Mouse (Mus musculus): Measurements from ENCODE around the gene Bri3.
"Not testable (repeated sequence)": the region's sequence is repeated elsewhere in the genome, so short reads cannot be mapped to it uniquely, and the experiment has no call there.

Gene Bri3

GRCm38 (mm10) chr5:144352250-144353047 is 108.2 kb downstream of the Bri3 start:
- no peak for DNase-seq (ENCODE audit: extremely low read depth, insufficient read length, low spot score)

GRCm38 (mm10) chr5:144356776-144357455 is 112.7 kb downstream of the Bri3 start:
- no peak for DNase-seq (ENCODE audit: extremely low read depth, insufficient read length, low spot score)

GRCm38 (mm10) chr5:144357551-144357880 is 113.3 kb downstream of the Bri3 start:
- no peak for DNase-seq (ENCODE audit: extremely low read depth, insufficient read length, low spot score)

- DNase-seq (ENCODE audit: extremely low read depth, insufficient read length, low spot score): peak; percentile 13
These were observed 113.8 kb downstream of the Bri3 start, which contains the start of gene Baiap2l1 for GRCm38 (mm10) chr5:144357881-144358591. Gene Baiap2l1 (minus strand): TSS chr5:144358112.

GRCm38 (mm10) chr5:144358592-144358917 is 114.3 kb downstream of the Bri3 start:
- no peak for DNase-seq (ENCODE audit: extremely low read depth, insufficient read length, low spot score)

- DNase-seq (ENCODE audit: extremely low read depth, insufficient read length, low spot score): no peak
These were observed 115.6 kb downstream of the Bri3 start for GRCm38 (mm10) chr5:144359886-144360285.

GRCm38 (mm10) chr5:144360346-144360745 is 116.1 kb downstream of the Bri3 start:
- DNase-seq (ENCODE audit: extremely low read depth, insufficient read length, low spot score): no peak

- DNase-seq (ENCODE audit: extremely low read depth, insufficient read length, low spot score): no peak
These were observed 120.6 kb downstream of the Bri3 start for GRCm38 (mm10) chr5:144364680-144365357.

- not testable (repeated sequence) for DNase-seq (ENCODE audit: extremely low read depth, insufficient read length, low spot score)
These were observed 122.3 kb downstream of the Bri3 start for GRCm38 (mm10) chr5:144366551-144366950.

GRCm38 (mm10) chr5:144368661-144369205 is 124.5 kb downstream of the Bri3 start:
- no peak for DNase-seq (ENCODE audit: extremely low read depth, insufficient read length, low spot score)

- no peak for DNase-seq (ENCODE audit: extremely low read depth, insufficient read length, low spot score)
These were observed 126.7 kb downstream of the Bri3 start for GRCm38 (mm10) chr5:144370986-144371385.

GRCm38 (mm10) chr5:144372177-144372576 is 127.9 kb downstream of the Bri3 start:
- no peak for DNase-seq (ENCODE audit: extremely low read depth, insufficient read length, low spot score)

GRCm38 (mm10) chr5:144372885-144373284 is 128.6 kb downstream of the Bri3 start:
- no peak for DNase-seq (ENCODE audit: extremely low read depth, insufficient read length, low spot score)

- DNase-seq (ENCODE audit: extremely low read depth, insufficient read length, low spot score): no peak
These were observed 135.2 kb downstream of the Bri3 start for GRCm38 (mm10) chr5:144379431-144379830.

- DNase-seq (ENCODE audit: extremely low read depth, insufficient read length, low spot score): no peak
These were observed 136.5 kb downstream of the Bri3 start for GRCm38 (mm10) chr5:144380689-144381088.

GRCm38 (mm10) chr5:144381782-144382181 is 137.5 kb downstream of the Bri3 start:
- DNase-seq (ENCODE audit: extremely low read depth, insufficient read length, low spot score): no peak

GRCm38 (mm10) chr5:144383936-144384335 is 139.7 kb downstream of the Bri3 start:
- no peak for DNase-seq (ENCODE audit: extremely low read depth, insufficient read length, low spot score)

GRCm38 (mm10) chr5:144387851-144388250 is 143.6 kb downstream of the Bri3 start:
- no peak for DNase-seq (ENCODE audit: extremely low read depth, insufficient read length, low spot score)

GRCm38 (mm10) chr5:144394142-144394541 is 149.9 kb downstream of the Bri3 start:
- DNase-seq (ENCODE audit: extremely low read depth, insufficient read length, low spot score): no peak

- DNase-seq (ENCODE audit: extremely low read depth, insufficient read length, low spot score): no peak
These were observed 153.3 kb downstream of the Bri3 start for GRCm38 (mm10) chr5:144397566-144397965.

GRCm38 (mm10) chr5:144400821-144401220 is 156.6 kb downstream of the Bri3 start:
- no peak for DNase-seq (ENCODE audit: extremely low read depth, insufficient read length, low spot score)
